Mouse (Mus musculus) thymus, postnatal 25 days (tissue): Measurements from ENCODE around the gene Mcm8.

Experiments used
- DNase-seq: peaks from one replicate; pipeline ENCODE4 v3.0.0; 2022

Gene Mcm8

DNA sequence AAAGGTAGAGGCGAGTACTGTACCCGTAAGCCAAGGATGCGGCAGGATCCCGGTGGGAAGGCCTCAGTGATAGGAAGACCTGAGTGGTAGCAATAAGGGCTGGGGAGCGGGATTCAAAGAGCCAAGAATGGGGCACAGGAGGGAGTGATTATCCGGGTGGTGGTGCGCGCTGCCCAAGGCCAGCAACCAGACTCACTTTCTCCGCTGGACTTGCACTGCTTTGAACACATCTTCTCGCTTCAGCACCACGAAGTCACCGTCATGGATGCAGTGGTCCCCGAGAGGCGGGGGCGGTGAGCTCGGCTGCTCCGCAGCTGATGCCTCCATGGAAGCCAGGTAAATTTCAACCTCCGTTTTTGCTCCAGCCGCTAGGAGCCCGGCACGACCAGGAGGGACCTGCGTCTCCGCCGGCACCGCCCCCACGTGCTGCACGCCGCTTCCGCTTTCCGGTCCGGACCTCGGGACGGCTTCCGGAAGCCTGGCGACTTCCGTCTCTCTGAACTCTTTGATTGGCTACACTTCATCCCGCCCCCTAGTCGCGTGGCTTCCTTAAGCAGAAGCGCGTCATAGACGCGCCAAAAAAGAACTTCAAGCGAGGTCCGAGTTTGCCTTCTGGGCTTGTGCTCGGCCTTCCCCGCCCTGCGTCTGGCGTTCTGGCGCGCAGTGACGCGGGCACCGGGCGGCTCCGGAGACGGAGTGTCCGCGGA, at the start of gene Mcm8, which contains the start of gene Trmt6:
TSS of gene Mcm8 (plus strand) at position 534 of the 707 bp plus-strand sequence.
TSS of gene Trmt6 (minus strand) at position 448 of the 707 bp plus-strand sequence.
- peak; percentile 88 for DNase-seq

DNA sequence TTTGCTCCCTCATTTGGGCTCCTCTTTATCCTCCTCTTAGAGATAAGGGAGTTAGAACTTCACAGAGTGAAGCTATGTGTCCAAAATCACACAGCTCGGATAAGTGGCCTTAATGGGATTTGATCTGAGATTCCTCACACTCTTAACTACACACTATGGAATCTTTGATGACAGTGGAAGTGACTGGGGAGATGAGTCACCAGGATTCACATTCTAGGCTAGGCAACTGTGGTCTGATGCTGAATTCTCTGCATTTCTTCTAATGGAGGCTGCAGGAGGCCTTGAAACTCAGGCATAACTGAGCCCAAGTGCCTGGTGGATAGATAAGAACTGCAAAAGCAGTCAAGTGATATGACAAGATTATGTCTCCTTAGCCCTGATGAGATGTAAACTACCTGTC, 45.1 kb upstream of the Mcm8 start:
- no peak for DNase-seq

DNA sequence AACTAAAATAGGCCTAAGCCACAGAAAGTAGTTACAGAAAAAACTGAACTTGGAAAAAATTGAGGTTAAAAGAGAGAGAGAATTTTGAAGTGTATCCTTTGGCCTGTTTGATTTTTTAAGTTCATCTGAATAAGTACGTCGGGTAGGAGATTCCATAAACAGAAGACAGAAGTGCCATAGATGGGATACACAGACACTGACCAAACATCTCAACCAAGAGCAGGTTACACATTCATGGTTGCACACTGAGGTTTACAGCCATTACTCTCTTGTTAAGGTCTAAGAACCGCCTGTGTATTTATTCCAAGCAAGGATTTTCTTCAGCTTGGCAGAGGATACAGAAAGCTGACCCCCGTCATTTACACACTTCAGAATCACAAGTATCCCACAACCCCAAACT, 35.0 kb upstream of the Mcm8 start, which contains the start of gene Chgb:
TSS of gene Chgb (plus strand) at position 301 of the 400 bp plus-strand sequence.
- DNase-seq = no peak

DNA sequence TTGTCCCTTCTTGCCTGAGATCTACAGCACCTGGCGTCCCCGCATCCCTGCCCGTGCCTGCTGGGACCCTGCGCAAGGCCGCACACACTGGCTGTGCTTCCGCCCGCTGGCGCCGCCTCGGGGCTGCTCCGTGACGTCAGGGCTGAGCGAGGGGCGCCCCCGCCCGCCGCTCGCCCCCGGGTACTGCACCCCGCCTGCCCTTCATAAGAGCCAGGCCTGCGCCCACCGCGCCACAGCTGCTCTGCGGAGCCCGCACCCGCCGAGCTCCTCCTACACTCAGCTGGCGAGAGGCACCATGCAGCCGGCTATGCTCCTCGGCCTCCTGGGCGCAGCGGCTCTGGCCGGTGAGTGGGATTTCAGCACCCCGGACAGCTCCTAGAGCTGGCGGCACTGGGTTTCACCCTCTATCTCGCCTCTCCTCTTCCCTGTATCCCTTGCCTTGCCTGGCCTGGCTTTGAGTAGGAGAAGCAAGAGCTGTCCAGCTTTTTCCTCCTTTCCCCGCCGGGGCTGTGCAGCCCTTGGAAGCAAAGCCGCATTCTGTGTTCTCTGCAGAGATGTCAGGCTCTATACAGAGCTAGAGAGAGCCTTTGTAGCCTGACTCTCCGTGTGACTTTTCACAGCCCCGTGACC, 34.4 kb upstream of the Mcm8 start:
- peak; percentile 82 for DNase-seq

DNA sequence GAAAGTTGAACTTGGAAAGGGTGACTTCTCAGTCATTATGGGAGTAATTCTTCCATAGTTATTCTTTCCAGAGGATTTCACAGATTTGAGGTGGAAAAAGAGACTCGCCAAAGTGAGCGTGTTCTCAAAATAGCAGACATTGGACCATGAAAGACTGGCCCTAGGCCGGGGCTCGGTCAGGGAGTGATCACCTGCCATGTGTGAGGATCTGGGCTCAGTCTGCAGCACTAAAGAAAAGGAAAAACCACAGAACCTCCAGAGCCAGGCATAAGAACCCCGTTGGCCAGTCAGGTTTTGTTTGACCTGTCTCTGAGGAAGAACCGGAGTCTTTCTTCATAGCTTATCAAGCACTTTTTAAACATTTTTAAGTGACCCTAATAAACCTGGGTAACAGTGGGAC, 31.9 kb upstream of the Mcm8 start:
- no peak for DNase-seq

DNA sequence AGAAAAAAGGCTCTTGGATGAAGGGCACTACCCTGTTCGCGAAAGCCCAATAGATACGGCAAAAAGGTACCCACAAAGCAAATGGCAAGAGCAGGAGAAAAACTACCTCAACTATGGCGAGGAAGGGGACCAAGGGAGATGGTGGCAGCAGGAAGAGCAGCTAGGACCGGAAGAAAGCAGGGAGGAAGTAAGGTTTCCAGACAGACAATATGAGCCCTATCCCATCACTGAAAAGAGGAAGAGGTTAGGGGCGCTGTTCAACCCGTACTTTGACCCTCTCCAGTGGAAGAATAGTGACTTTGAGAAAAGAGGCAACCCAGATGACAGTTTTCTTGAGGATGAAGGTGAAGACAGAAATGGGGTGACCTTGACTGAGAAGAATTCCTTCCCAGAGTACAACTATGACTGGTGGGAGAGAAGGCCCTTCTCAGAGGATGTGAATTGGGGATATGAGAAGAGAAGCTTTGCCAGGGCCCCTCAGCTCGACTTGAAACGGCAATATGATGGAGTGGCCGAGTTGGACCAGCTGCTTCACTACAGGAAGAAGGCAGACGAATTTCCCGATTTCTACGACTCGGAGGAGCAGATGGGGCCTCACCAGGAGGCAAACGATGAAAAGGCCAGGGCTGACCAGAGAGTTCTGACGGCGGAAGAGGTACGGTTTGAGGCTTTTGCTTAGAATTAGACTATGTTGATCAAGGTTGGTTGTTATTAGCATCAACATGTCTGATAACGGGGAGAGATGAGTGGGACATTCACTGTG, 22.3 kb upstream of the Mcm8 start:
- DNase-seq = no peak

DNA sequence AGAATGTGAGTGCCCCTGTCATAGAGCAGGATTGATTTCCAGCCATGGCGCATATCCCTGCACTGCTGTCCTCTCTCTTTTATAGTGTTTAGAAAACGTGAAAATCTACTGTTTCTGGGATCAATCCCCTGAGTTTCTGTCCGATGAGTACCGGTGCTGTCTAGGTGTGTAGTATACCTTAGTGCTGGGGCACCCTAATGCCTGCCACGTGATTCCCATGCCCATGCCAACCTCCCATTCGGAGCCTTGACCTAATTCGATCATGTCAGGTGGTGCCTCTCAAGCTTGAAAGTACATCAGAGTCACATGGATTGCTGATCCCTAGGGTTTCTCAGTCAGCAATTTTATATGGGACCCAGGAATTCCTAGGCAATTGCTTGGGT, 21.7 kb upstream of the Mcm8 start:
- DNase-seq = no peak

DNA sequence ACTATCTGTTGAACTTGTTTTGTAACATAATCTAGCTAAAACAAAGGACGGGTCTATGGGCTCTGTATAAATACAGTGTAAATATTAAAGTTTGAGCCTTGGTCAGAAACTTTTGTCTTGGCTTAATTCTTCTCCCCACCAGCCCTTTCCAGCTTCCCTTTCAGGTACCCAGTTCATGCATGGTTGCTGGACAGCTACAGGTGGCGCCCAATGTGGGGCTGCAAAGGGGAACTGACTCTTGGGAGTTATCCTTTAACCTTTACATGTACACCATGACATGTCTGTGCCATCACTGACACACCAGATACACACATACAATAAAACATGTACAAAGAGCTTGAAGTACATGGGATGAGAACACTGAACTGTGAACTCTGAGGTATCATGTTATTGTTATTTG, 13.0 kb upstream of the Mcm8 start:
- no peak for DNase-seq

DNA sequence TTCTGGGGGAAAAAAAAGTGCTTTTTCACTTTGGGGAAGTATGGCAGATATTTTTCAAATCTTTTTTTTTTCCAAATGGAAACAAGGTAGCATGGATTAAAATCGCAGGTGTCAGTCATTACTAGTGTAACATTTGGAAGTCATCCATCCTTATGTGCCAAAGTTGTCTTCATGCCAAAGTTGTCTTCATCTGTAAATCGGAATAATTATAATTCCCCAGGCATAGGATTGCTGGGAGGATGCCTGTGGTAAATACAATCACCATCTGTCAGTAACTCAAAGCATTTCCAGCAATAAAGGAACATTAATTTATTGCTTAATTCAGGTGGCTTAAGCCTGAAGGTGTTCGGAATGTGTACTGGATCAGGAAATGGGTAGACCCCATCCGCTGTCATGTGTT, 25.1 kb downstream of the Mcm8 start:
- DNase-seq = no peak

DNA sequence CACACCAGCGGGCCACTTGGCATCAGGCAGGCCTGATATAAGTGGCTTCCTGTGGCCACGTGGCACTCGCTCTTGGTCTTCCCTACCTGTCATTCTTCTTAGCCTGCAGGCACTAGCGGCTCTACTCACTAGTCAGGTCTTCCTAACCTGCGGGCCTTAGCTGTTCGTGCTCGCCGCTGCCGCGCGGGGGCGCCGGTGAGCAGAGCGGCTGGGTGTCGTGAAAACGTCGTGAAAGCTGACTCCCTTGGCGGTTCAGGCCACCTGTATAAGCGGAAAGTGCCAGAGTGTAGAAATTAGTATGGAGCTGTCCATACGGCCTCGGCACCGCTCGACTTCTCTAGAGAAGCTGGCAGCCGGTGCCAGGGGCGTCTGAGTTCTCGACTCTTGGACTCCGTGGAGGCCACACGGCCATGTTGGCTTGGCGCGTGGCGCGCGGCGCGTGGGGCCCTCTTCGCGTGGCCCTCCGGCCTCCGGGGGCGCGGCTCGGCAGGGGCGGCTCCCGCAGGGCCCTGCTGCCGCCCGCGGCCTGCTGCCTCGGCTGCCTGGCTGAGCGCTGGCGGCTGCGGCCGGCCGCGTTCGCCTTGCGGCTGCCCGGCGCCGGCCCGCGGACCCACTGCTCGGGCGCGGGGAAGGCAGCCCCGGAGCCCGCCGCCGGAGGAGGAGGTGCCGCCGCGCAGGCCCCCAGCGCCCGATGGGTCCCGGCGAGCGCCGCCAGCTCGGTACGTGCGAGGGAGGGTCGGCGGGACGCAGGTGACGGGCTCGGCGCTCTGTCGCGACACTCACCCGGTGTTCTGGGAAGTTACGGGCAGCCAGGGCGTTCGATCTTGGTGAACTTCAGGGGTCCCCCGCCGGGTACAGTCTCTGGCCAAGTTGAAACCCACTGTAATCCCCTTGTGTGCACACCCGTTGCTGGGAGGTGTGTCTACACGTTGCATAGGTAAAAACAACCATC, 30.7 kb downstream of the Mcm8 start, which contains the start of gene Crls1:
TSS of gene Crls1 (plus strand) at position 260 of the 952 bp plus-strand sequence.
- peak; percentile 99 for DNase-seq

DNA sequence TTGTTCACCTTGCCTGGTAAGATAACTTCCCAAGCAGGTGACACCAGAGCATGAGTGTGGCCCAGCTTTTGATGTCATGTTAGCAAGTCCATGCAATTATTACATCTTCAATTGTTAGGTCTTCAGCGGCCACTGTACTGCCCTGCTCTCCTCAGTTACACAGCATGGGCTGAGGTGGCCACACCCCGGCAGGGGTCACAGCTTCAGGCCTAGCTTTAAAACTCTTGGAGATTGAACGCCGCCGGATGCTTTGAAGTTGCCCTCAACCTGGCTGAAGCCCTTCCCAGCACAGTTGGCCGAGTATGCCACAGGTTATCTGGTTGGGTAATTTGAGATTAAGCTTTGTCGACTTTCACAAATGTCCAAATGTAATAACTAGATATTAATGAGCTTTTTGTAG, 31.6 kb downstream of the Mcm8 start:
- DNase-seq = no peak

DNA sequence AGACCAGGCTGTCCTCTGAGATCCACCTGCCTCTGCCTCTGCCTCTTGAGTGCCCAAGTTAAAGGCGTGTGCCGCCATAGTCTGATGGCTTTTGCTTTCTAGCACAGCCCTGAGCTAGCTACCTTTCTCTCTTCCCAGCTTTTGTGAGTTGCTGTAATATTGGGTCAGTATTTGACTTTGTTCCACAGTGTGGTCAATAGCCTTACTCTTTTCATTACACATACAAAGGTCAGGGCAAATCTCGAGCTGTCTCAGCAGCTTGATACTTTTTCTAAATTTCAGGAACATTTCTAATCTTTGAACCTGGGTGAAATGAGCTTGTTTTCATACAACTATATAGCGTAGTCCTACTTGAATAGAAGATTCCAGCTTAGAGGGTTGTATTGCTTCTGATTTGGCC, 32.4 kb downstream of the Mcm8 start:
- DNase-seq = no peak

DNA sequence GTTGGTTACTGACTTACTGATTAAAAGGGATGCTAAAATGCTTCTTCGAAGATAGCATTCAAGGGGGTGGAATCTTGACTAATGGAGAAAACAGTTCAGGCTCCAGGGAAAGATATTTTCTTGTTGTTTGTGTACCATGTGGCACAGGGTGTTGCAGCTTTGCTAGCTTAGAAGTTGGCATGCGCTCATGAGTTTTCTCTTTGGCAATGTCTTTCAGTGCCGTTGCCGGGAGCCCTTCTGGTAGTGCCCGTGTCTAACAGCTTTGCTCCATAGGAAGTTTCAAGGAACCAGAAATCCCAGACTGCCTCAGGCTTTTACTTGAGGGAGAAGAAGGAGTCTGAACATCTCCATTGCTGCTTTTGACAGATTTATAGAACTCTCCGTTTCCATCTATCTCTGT, 33.2 kb downstream of the Mcm8 start:
- DNase-seq = no peak

DNA sequence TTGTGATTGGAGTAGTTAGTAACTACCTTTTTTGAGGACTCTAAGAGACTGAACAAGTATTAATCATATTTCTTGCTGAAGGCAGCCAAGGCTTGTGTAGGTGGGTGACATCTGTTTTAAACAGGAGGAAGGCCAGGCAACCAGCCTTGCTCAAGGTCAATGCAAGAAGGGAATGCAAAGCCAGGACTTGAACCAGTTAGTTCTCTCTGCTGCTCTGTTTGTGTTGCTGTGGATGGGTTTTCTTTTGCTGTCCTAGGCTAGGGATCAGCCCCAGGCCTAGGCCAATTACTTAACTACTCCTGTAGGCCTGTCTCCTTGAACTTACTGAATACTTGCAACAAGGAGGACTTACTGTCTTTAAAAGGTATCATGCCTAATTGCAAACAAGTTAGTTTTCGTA, 37.1 kb downstream of the Mcm8 start:
- DNase-seq = no peak

DNA sequence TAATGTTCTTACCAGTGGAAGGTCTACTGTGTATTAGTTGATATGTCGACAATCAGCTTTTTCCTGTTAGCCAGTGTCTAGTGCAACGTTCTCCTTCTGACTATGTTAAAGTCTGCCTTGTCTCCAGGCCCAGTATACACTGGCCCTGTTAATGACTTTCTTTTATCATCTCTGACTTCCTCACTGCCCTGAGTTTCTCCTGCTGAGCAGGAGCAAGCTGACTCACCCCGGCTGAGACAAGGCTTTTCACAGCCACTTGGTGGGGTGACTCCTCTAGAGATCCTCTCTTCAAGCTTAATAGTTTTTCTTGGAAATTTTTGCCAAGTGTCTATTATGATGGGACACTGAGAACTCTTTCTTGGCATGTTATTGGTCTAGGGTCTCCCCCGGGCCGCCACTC, 40.4 kb downstream of the Mcm8 start:
- DNase-seq = no peak

DNA sequence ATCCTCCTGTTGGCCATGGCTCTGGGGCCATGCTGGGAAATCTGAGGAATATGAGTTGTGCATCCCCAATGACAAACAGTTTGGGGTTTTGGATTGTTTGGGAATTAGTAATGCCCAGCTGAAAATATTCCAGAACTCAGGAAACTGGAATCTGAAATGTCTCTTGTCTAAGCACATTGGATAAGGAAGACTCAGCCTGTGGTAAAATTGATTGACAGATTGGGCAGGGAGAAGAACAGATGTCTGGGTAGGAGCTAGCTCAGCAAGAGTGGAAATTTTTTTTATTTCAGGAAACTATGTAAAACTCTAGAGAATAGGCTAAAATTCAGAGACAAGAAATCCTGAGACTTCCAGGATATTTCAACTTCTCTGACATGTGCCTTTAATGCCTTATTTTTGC, 44.5 kb downstream of the Mcm8 start:
- no peak for DNase-seq

DNA sequence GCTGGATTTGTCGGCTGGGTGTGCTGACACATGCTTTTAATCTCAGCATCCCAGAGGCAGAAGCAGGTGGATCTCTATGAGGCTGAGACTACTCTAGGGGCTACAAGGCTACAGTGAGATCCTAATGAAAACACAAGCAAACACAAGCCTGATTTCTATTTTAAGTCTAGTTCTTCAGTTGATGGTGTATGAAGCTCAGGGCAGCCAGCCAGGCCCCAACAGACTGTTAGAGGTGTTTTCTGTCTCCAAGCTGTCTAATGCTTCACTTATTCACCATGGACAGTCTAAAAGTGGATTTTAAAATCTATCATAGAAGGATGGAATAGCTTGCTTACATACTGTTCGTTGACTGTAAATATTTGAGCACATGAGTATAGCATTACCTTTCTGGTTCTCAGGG, 45.5 kb downstream of the Mcm8 start:
- DNase-seq = no peak

DNA sequence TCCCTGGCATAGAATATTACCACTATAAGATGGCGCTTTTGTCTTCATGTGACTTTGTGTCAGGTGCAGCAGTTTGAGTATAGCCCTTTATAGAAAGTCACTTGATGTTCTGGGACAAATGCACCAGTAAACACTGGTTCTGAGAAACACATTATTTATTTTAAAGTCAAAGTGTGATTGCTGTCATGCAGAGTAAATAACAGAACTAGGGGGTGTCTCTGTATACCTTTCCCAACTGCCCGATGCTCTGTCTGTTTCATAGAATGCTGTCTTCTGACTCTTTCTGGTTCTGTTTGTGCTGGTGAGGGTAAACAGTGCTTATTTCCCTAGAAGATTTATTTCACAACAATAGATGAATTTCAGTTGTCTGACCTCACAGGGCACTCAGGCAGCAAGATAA, 47.4 kb downstream of the Mcm8 start:
- DNase-seq = no peak

DNA sequence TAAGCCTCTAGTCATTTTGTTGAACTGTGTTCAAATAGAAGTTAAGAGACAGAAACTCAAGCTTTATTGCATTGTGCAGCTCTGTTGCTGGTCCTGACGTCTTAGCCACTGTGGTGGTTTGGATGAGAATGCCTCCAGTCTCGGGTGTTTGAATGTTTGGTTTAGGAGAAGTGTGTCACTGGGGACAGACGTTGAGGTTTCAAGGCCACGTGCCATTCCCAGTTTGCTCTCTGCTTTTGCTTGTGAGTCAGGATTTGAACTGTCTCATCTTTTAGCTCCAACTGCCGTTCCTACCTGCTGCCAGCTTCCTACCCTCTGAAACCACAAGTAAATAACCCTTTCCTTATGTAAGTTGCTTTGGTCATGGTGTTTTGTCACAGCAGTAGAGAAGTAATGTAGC, 51.6 kb downstream of the Mcm8 start:
- no peak for DNase-seq

DNA sequence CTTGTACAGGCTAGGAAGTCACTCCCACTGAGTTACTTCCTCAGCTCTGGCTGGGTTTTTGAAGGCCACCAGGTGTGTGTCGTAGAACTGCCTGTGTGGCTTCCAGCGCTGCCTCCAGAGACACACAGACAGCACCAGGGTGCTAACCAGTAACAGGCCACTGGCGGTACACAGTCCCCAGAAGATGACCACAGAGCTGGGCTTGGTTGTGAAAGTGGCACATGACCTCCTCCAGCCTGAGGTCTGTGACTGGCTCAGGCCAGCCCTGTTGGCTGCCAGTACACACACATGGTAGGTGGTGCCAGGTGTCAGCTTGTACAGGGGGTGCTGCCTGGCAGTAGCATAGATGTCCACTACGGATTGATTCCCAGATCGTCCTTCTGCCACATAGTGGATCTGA, 53.7 kb downstream of the Mcm8 start:
- DNase-seq = no peak

DNA sequence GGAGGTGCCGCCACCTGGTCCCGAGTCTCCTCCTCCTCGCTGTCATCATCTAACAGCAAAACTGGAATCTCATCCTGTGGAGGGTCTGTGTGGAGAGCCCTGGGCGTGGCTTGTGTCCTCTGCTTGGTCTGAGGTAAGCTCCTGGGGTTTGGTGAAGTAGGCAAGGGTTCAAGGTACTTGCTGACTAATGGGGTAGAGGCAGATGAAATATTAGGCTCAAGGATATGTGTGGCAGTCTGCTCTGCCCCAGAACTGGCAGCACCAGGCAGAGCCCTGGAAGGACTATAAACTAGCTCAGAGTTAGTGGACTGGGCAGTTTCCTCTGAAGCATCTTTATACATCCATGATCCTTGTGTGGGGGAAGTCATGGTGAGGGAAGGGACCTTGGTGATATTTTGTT, 54.3 kb downstream of the Mcm8 start:
- no peak for DNase-seq

DNA sequence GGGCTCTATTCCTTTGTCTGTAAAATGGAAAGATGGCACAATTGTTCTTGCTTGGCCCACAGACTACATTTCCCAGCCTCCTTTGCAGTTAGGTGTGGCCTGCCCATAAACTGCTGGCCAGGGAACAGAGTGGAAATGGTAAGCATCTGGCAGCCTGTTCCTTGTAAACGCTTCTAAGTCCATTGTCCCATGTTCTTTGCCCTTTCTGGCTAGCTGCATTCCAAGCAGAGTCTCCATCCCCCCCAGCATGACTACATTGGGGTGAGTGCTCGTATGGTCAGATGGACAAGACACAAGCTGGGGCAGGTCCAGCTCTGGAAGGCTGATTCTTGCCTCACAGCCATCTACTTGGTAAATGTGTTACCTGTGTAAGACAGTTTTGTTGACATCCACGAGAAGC, 55.7 kb downstream of the Mcm8 start:
- no peak for DNase-seq
